Mouse (Mus musculus) ES-E14 (cell line): ENCODE measurements at regions not wholly inside any gene's neighbourhood (a gene's known extent, or its start where the extent isn't known, plus 50 kb on each side); places are given as distances from the start of the nearest gene placed in this dataset.

Experiments used
- DNase-seq: peaks from one replicate; pipeline ENCODE4 v3.0.0-alpha.2; 2013; ENCODE audit warnings: low read depth, low spot score
- H3K27ac ChIP-seq: 2 replicates; pipeline ENCODE4 v1.5.1; 2012; ENCODE audit warnings: low read depth, mild to moderate bottlenecking, low read length, moderate library complexity, mixed read lengths; ENCODE audit not compliant: poor library complexity, insufficient read depth, severe bottlenecking
- H3K36me3 ChIP-seq: 2 replicates; pipeline ENCODE4 v1.6.1; 2012; ENCODE audit warnings: mild to moderate bottlenecking, low read length, moderate library complexity, mixed read lengths; ENCODE audit not compliant: control insufficient read depth, poor library complexity, insufficient read depth, severe bottlenecking
- H3K4me1 ChIP-seq, 2 experiments: fragments of 150-350 bp in 1 of 2; sonication (generic) in 1 of 2; 2 replicates each; pipeline ENCODE4 v1.6.1; 2012; ENCODE audit warnings: low read length in 2 of 2, mild to moderate bottlenecking in 1 of 2, mixed read lengths in 1 of 2; ENCODE audit not compliant: control insufficient read depth in 2 of 2, insufficient read depth in 2 of 2, poor library complexity in 1 of 2
- H3K4me3 ChIP-seq, 2 experiments: fragments of 150-350 bp in 1 of 2; sonication (generic) in 1 of 2; 2 replicates each; pipeline ENCODE4 v1.5.1; 2012; ENCODE audit warnings: low read length in 2 of 2, low read depth in 1 of 2, mild to moderate bottlenecking in 1 of 2, mixed read lengths in 1 of 2; ENCODE audit not compliant: insufficient read depth in 1 of 2, poor library complexity in 1 of 2, severe bottlenecking in 1 of 2
- H3K9ac ChIP-seq: 2 replicates; pipeline ENCODE4 v1.6.1; 2012; ENCODE audit warnings: low read depth, mild to moderate bottlenecking, low read length, mixed read lengths; ENCODE audit not compliant: poor library complexity, insufficient read depth, severe bottlenecking
- H3K9me3 ChIP-seq: fragments of 150-350 bp; sonication (generic); 2 replicates; pipeline ENCODE4 v1.6.1; 2012; ENCODE audit warnings: low read depth, mild to moderate bottlenecking, low read length; ENCODE audit not compliant: control insufficient read depth, insufficient read depth
- CHD2 ChIP-seq: IDR thresholded peaks from 2 replicates; pipeline ENCODE4 v1.6.1; 2014; ENCODE audit warnings: mild to moderate bottlenecking, low read depth, low read length, inconsistent platforms
- HCFC1 ChIP-seq: IDR thresholded peaks from 2 replicates; pipeline ENCODE4 v1.6.1; 2012; ENCODE audit warnings: low read length, inconsistent platforms, borderline replicate concordance; ENCODE audit not compliant: insufficient read depth
- MAFK ChIP-seq: IDR thresholded peaks from 2 replicates; pipeline ENCODE4 v1.6.1; 2014; ENCODE audit warnings: mild to moderate bottlenecking, low read depth, low read length, inconsistent platforms; ENCODE audit not compliant: insufficient read depth
- ZC3H11A ChIP-seq: IDR thresholded peaks from 2 replicates; pipeline ENCODE4 v1.6.1; 2012; ENCODE audit warnings: low read depth, mild to moderate bottlenecking, inconsistent platforms, low read length, borderline replicate concordance
- ZNF384 ChIP-seq: IDR thresholded peaks from 2 replicates; pipeline ENCODE4 v1.6.1; 2012; ENCODE audit warnings: low read depth, low read length, inconsistent platforms
- in situ Hi-C, 2 experiments: fragments of 600-800 bp; cut with MboI; formaldehyde crosslinking; loops; one replicate each; pipeline ENCODE4 v1.15.1; 2025; ENCODE audit warnings: low sequenced_read_pairs in 2 of 2, inconsistent platforms in 1 of 2; ENCODE audit not compliant: unreplicated experiment in 2 of 2

GRCm38 (mm10) chr11:32994391-32994790 lies 152.8 kb downstream of the Fgf18 start:
- no peak overlapping the region for H3K4me3 ChIP-seq
- in situ Hi-C loops: no loop called here
- DNase-seq: no peak

GRCm38 (mm10) chr11:32993439-32993838 lies 153.8 kb downstream of the Fgf18 start:
- H3K36me3 ChIP-seq: no peaks in the 10 kb centered on the region
- H3K4me3 ChIP-seq: no peak overlapping the region
- no peaks in the 10 kb centered on the region for H3K4me1 ChIP-seq
- no peaks in the 10 kb centered on the region for H3K9me3 ChIP-seq
- no peak for DNase-seq
- in situ Hi-C loops: no loop called here
- H3K27ac ChIP-seq: no peak overlapping the region
- no peak overlapping the region for H3K9ac ChIP-seq
- TF ChIP-seq HCFC1 (no peak), ZNF384 (no peak), ZC3H11A (no peak)

More at GRCm38 (mm10) chr11:32994391-32994790, 152.8 kb downstream of the Fgf18 start:
- Histone ChIP-seq H3K9ac (no peak overlapping the region), H3K4me1 (no peaks in the 10 kb centered on the region), H3K36me3 (no peaks in the 10 kb centered on the region), H3K27ac (no peak overlapping the region), H3K9me3 (no peaks in the 10 kb centered on the region)
- TF ChIP-seq ZC3H11A (no peak), CHD2 (no peak), HCFC1 (no peak), ZNF384 (no peak), MAFK (no peak)

GRCm38 (mm10) chr11:32991036-32991616 lies 156.1 kb downstream of the Fgf18 start:
- H3K9ac ChIP-seq: no peak overlapping the region
- no peaks in the 10 kb centered on the region for H3K4me1 ChIP-seq
- H3K4me3 ChIP-seq: no peak overlapping the region
- DNase-seq: no peak
- no peaks in the 10 kb centered on the region for H3K36me3 ChIP-seq
- no peak overlapping the region for H3K27ac ChIP-seq
- in situ Hi-C loops: no loop called here
- TF ChIP-seq ZNF384 (no peak), ZC3H11A (no peak), MAFK (no peak), CHD2 (no peak), HCFC1 (no peak)
- no peaks in the 10 kb centered on the region for H3K9me3 ChIP-seq

- in situ Hi-C loops: no loop called here
- Histone ChIP-seq H3K4me1 (no peaks in the 10 kb centered on the region), H3K27ac (no peak overlapping the region), H3K36me3 (no peaks in the 10 kb centered on the region), H3K4me3 (no peak overlapping the region), H3K9me3 (no peaks in the 10 kb centered on the region), H3K9ac (no peak overlapping the region; the same call in 1 of the 2 replicates)
- no peak for TF ChIP-seq HCFC1
- TF ChIP-seq ZNF384: no peak
- TF ChIP-seq MAFK: no peak
- TF ChIP-seq ZC3H11A: no peak
- TF ChIP-seq CHD2: no peak
- no peak for DNase-seq
Observed at GRCm38 (mm10) chr11:32990201-32990600, 157.0 kb downstream of the Fgf18 start.

GRCm38 (mm10) chr11:32978899-32979298 lies 154.5 kb upstream of the Smim23 start:
- in situ Hi-C loops: no loop called here

More at GRCm38 (mm10) chr11:32978899-32979298, 154.5 kb upstream of the Smim23 start:
- Histone ChIP-seq H3K9ac (no peak overlapping the region), H3K36me3 (no peaks in the 10 kb centered on the region), H3K9me3 (no peaks in the 10 kb centered on the region), H3K27ac (no peak overlapping the region), H3K4me3 (no peak overlapping the region), H3K4me1 (no peaks in the 10 kb centered on the region)
- no peak for DNase-seq
- no peak for TF ChIP-seq ZC3H11A
- no peak for TF ChIP-seq CHD2
- TF ChIP-seq ZNF384: no peak
- no peak for TF ChIP-seq HCFC1
- TF ChIP-seq MAFK: no peak
